Mouse (Mus musculus): ENCODE measurements around the gene Plekhg4.

Gene Plekhg4

DNA sequence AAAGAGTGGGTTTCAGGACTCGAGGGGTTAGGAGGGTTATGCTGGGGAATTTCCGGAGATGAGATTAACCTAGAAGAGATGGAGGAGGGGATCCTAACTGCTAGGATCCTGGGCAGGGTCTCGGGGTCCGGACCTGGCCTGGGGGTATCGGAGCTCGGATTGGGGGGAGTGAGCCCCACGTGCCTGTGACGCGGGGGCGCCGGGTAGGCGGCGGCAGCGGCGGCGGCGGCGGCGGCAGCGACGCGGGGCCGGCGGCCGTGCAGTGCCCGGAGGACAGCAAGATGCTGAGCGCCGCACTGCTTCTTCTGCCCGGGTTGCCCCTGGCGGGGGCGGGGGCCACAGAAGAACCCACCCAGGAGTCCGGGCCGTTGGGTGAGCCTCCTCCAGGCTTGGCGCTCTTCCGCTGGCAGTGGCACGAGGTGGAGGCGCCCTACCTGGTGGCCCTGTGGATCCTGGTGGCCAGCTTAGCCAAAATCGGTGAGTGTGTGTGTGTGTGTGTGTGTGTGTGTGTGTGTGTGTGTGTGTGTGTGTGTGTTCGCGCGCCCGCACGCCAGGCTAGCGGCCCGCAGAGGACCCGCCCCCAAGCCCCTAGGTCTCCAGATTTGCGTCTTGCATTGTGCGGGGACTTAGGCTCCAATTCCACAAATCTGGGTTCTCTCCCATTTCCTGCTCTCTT lies 23.8 kb upstream of the Plekhg4 start:
- in situ Hi-C loops (cut with MboI, MseI), result no loop called here

DNA sequence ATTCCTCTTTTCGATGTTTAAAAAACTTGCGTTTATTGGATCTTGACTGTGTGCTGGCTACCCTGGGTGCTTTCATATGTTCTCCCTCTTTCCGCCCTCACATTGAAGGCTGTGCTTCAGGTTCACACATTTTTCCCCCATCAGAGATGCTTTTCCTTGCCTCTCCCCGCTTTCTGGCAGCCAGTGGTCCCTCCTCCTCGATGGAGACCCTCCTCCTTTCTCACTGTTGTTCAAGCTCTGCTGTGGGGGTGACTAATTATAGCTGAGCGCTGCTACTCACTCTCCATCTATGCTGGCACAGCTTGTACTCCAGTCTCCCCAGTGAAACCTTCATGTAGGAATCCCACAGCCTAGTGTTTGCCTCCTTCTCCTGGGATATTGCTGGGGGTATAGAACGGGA lies 22.9 kb upstream of the Plekhg4 start:
- in situ Hi-C loops (cut with MboI, MseI), result no loop called here

DNA sequence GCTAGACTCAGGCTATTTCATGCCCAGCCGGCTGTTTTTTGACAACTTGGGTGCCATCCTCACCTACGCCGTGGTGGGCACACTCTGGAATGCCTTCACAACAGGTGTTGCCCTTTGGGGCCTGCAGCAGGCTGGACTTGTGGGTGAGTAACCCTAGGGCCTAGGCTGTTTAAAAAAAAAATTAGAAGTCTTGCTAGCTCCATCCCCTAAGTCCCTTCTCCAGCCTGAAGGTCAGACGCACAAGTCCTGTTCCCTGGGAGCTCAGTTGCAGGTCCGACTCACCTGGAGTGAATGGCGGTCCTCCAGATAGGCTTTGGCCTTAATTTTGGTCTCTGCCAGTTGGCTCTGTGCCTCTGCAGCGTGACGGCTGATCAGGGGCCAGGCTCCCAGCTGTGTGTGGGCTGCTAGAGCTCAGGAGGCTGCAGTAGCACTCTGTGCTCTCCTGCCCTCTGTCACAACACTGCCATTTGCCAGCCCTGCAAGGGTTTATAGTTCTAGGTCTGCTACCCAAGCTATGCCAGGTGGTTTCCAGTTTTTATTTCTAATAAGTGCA lies 19.4 kb upstream of the Plekhg4 start:
- in situ Hi-C loops (cut with MboI, MseI), result no loop called here

DNA sequence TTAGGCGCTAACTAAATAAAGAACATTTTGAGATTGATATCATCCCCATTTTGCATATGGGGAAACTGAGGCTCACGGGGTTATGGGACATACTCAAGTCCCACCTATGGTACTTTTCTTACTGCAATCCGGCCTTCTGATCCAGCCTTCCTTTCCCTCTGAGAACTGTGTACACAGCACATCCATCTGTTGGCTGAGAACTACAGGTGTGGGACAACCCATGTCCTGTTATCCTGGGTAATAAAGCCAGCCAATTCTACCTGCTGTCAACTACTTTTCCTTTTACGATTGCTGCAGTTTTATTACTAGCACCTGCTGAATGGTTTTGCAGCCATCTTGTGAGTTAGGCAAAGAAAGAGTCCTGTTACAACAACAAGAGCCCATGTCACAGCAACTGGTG lies 18.5 kb upstream of the Plekhg4 start:
- in situ Hi-C loops (cut with MboI, MseI), result no loop called here

DNA sequence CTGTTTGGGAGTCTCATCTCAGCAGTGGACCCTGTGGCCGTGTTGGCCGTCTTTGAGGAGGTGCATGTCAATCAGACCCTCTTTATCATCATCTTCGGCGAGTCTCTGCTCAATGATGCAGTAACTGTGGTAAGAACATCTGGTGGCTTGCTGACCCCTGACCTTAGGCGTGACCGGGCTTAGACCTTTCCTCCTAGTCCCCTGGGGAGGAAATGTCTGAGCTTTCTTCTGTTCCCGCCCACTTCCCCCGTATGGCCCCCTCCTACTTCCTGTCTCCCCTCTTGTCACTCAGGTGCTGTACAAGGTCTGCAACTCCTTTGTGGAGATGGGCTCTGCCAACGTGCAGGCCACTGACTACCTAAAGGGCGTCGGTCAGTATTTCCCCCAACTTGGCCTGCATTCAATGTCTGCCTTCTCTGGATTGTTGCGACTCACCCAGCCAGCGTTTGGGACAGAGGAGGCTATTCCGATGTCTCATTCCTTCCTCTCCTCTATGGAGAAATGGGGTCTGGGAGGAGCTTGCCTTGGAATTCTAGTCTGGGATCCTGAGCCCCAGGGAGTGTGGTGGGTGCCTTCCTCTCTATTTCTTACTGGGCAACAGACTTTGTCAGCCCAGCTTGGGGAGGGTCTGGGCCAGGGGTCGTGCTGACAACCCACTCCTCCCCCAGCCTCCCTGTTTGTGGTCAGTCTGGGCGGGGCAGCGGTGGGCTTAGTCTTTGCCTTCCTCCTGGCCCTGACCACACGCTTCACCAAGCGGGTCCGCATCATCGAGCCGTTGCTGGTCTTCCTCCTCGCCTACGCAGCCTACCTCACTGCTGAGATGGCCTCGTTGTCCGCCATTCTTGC lies 17.7 kb upstream of the Plekhg4 start:
- in situ Hi-C loops (cut with MboI, MseI), result no loop called here

DNA sequence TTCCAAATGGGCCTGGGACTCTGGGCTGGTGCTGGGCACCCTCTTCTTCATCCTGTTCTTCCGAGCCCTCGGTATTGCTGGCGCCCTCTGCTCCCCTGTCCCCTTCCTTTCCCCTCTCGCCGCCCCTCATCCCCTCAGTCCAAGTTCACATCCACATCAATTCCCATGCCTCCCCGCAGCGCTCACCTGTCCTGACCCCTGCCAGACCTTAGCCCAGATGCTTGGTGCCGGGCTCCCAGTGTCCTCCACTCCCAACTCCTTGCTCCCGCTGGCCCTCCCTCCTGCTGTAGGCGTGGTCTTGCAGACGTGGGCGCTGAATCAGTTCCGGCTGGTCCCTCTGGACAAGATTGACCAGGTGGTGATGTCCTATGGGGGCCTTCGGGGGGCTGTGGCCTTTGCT lies 16.4 kb upstream of the Plekhg4 start:
- in situ Hi-C loops (cut with MboI, MseI), result no loop called here

DNA sequence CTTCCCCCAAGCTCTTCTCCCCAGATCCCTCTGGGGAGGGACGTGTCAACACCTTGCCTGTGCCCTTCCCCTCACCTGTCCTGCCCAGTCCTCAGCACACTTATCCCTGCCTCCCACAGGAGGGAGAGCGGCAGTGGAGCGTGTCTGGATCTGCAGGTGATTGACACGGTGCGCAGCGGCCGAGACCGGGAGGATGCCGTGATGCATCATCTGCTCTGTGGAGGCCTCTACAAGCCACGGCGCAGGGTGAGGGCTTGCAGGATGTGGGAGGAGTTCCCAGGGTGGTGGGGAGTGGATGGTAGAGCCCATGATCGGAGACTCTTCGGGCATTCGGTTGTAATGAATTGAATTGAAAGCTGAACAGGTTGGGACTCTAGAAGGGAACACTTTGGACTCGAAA lies 13.9 kb upstream of the Plekhg4 start:
- in situ Hi-C loops (cut with MboI, MseI), result no loop called here

DNA sequence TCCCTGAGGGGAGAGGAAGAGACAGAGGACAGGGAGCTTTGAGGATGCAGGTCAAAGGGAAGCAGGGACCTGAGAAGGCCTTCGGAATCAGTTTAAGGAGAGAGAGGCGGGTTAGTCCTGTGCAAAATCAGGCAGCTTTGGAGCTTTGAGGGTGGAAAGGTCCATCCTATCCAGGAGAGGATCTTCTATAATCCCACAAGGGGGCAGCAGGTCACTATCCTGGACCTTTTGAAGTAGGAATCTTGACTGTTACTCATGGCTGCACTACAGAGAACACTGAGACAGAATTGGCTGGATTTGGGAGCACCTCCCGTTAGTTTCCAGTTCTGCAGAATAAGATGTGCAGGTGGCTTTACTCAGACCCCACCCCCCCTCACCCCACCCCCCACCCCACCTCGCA lies 13.4 kb upstream of the Plekhg4 start:
- in situ Hi-C loops (cut with MboI, MseI), result no loop called here

DNA sequence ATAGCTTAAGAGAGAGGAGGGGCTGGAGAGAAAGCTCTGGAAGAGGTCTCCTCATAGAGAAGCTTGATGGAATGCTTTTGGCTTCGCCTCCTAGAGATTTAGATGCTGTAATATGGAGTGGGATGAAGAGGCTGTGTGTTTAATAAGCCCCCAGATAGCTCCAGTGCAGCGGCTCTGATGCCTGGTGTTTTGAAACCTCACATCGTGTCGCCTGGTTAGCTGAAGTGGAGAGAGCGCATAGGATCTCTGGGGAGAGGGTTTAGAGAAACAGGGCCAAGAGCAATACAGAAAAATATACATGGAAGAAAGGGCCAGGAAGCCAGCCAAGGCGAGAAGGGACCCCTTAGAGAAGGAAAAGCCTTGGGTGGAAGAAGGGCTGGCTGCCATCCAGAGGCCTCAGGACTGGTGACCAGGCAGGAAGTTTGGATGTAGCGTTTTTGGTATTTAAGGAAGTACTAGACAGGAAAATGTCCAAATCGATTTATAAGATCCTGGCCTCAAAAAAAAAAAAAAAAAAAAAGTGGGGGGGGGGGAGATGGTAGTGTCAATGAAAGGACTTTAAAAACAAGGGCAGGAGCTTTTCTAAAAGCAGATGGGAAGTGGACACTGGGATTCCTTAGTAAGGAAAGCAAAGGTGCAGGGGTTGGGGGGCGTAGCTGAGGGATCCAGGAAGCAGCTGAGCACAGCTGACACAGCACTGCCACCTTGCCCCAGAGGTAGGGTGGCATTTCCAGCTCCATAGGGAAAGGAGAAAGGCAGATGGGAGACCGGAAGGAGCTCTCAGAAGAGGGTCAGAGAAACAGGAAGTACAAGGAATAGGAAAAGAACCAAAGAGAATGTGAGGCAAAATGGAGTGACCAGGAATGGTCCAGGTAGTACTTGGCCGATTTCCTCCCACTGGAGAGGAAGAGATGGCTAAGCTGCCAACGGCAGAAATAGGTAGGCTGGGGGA lies 11.0 kb upstream of the Plekhg4 start:
- in situ Hi-C loops (cut with MboI, MseI), result no loop called here

DNA sequence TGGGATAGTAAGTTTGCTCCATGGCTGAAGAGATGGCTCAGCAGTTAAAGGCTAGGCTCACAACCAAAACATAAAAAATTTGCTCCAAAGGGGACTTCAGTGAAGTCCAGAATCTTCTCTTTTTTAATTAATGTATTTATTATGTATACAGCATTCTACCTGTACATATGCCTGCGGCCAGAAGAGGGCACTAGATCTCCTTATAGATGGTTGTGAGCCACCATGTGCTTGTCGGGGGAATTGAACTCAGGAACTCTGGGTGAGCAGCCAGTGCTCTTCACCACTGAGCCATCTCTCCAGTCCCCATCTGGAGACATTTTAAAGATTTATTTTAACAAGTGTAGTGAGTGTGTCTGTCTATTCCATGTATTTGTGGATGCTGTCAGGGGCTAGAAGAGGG lies 6.0 kb upstream of the Plekhg4 start:
- in situ Hi-C loops (cut with MboI, MseI), result no loop called here

DNA sequence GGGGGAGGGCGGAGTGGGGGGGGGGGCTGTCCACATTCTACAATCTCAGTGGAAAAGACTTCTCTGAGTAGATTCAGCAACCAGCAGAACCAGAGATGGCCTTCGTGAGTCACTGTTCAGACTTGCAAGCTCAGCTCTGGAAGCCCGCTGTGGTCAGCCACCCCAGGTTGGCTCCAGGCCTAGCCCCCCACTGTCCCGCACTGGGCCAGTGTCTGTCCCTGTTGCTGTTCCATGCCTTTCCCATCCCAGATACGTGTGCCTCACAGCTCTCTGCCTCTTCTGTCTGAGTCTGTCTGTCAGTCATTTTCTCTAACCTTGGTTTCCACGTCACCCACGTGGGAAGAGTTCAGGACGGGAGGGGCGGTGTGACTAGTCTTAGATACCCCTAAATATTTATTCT lies 601 bp upstream of the Plekhg4 start:
- in situ Hi-C loops (cut with MboI, MseI), result no loop called here

DNA sequence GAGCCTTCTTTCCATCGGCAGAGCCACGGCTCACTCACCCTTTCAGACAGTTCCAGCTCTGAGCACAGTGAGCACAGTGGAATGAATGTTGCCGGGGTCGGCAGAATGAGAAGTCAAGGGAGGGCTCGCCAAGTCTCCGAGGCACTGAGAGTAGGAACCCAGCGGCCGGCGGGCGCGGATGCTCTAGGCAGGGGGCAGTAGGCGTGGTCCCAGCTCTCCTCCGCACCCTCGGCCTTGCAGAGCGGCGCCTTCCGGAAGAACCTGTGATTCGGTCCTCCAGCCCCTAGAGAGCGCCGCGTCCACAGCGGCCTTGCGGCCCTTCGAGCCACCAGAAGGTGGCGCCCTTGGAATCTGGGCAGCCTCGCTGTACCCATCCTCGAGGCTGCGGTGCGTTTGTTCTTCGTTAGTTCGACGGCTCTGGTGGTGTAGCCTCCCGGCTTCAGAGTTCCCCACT lies 1.5 kb downstream of the Plekhg4 start:
- in situ Hi-C loops (cut with MboI, MseI), result no loop called here

DNA sequence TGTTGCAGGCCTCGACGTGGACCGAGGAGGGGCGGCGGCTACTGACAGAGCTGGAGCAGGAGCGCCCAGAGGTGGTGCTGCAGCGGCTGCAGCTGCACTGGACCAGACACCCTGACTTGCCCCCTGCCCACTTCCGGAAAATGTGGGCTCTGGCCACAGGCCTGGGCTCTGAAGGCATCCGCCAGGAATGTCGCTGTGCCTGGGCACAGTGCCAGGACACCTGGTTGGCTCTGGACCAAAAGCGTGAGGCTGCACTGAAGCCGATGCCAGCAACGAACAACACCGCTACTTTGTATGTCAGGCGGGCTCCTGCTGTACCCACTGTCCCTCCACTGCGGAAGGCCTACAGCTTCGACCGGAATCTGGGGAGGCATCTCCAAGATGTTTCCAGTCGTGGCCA lies 5.6 kb downstream of the Plekhg4 start:
- in situ Hi-C loops (cut with MboI, MseI), result no loop called here

DNA sequence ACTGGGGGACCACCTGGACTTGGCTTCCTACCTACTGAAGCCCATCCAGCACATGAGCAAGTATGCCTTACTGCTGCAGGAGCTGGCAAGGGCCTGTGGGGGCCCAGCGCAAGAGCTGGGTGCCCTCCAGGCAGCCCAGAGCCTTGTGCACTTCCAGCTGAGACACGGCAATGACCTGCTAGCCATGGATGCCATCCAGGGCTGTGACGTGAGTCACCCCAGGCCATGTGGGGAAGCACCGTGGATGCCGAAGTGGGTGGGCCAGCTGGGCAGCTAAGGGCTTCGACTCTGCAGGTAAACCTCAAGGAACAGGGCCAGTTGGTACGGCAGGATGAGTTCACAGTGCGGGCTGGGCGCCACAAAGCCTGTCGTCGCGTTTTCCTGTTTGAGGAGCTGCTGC lies 7.2 kb downstream of the Plekhg4 start:
- in situ Hi-C loops (cut with MboI, MseI), result no loop called here

DNA sequence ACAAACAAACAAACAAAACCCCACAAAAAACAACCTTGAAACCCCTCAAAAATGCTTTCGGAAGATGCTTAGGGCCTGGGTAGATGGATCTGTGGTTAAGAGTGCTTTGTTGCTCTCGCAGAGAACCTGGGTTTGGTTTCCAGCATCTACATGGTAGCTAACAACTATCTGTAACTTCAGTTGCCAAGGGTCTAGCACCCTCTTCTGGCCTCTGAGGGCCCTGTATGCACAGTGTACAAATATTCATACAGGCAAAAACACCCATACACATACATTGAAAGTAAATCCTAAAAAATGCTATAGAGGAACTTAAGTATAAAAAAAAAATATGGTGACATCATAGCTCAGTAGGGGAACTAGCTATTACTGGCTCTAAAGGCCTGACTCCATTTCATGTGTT lies 11.0 kb downstream of the Plekhg4 start:
- in situ Hi-C loops (cut with MboI, MseI), result no loop called here

DNA sequence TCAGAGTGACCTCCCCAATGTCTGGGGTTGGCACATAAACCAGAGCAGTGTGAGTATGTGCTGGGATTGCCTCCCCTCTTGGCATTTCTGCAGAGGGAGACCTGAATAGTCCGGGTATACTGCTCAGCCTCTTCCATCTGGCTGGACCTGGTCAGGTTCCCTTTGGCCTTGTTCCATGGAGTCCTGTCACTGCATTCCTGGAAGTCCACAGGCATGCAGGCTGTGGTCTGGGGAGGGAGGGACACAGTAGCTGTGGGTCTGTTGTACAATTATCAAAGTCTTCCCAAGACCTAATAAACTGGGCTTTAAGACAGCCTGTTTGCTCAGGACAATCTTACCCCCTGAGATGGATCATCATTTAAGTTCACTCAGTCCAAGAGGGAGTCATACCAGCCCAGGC lies 14.1 kb downstream of the Plekhg4 start:
- in situ Hi-C loops (cut with MboI, MseI), result no loop called here

DNA sequence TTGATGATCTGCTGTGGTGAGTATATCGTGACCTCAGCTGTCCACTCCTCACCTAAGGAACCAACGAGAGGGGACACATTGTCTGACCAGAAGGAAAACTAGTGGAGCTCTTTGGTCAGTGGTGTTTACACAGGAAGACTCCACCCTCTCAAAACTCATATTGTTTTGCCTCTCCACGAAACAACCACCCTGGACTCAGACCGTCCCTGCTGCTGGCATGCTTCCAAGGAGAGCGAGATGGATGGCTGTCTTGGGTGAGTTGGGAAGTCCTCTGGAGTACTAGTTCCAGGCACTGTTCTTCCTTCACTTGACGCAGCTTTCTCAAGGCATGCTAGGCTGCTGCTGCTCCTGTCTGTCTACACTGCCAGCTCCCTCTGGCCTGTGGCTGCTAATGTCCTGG lies 16.0 kb downstream of the Plekhg4 start:
- in situ Hi-C loops (cut with MboI, MseI), result no loop called here

DNA sequence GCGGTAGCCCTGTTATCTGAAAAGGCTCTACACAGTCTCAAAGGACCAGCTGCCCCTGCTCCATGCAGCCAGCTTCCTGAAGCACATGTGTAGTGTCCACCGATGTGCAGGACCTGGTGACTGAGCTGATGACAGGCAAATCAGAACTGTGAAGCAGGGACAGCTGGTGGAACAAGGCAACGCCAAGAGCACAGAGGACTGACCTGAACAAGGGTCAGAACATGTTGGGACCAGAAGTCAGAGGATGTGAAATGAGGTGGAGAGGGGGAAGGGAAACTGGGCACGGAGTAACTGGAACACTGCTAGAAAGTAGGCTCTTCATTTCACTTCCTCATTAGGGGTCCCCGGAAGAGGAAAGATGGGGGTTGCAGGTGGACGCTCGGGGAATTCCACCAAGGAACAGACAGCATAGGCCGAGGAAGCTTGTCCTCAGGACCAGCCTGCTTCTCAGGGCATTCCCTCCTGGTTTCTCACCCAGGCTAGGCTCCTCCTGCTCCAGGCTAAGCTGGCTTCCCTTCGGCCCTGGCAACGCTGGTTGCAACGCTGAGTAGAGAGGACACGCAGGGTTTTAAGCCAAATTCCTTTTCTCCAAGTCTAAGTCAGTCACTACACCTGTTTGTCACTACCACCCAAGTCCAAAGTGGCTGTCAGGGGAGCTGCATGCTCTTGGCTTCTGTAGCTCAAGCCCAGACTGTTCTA lies 20.2 kb downstream of the Plekhg4 start:
- in situ Hi-C loops (cut with MboI, MseI), result no loop called here

DNA sequence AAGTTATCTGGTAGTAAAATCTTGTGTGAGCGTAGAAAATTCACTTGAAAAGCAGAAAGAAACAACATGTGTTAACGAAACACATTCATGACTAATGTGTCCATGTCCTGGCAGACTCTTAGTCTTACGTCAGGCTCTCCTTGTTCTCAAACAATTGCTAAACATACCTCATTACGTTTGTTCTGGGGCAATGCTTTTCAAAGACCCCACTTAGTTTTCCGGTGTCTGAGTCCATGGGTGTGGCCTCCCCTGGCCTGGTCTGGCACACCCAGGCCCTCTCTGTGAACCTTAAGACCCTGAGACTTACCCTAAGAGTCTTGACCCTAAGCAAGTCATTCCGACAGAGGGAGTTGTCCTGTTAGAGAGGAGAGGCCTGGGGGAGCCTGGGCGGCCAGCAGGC lies 20.8 kb downstream of the Plekhg4 start:
- in situ Hi-C loops (cut with MboI, MseI), result no loop called here

DNA sequence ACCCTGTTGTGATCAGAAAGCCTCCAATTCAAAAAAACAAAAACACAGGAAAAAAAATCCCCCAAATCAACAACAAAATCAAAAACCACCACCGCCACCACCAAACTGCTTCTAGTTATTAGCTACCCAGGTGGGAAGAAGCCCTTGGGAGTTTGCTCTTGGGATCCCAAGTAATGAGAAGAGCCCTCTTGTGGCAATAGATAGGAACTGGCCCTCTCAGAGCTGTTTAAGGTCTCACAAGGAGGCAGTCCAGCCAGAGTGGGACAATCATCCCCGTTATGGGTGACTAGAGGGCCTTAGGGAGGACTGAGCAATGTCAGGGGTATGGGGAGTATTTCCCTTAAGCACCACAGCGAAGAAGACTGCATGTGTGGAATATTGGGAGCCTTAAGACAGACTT lies 24.7 kb downstream of the Plekhg4 start:
- in situ Hi-C loops (cut with MboI, MseI), result no loop called here

DNA sequence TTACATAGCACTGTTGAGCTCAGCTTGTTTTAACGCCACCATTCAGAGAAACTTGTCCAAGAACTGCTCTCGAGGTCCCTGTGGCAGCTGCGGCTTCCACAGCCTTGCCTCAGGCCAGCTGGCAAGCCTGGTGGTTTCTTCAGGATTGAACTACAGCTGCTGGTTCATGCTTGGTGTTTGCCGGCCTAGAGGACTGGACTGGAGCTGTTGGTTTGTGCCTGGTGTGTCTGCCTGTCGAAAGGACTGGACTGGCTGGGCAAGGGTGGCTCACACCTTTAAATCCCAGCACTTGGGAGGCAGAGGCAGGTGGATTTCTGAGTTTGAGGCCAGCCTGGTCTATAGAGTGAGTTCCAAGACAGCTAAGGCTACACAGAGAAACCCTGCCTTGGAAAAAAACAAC lies 26.9 kb downstream of the Plekhg4 start:
- in situ Hi-C loops (cut with MboI, MseI), result no loop called here

All from T-helper 1 cell (primary cell).